Mouse (Mus musculus) MEL (cell line): ENCODE results near the gene Eif3a.

Source experiments
- E2F4 ChIP-seq: IDR thresholded peaks from 2 replicates; pipeline ENCODE4 v1.6.1; 2011; ENCODE audit warnings: low read depth, low read length, improper control_type of control experiment, borderline replicate concordance
- EP300 ChIP-seq, 2 experiments: IDR thresholded peaks; 2 replicates each; pipeline ENCODE4 v1.6.1; 2011; ENCODE audit warnings: improper control_type of control experiment in 2 of 2, low read length in 2 of 2, low read depth in 1 of 2, mild to moderate bottlenecking in 1 of 2

GRCm38 (mm10) chr19:60791164-60791563 lies 706 bp upstream of the Eif3a start:
- TF ChIP-seq EP300 (IDR thresholded peaks at IDR 0.05; ENCODE audit: low read depth in 1 of 2, low read length in 2 of 2) (no peak), E2F4 (no peak)
